Mouse (Mus musculus): ENCODE measurements around the gene Catsperd.
A peak's percentile ranks its signal among the peaks of the same experiment; 100 is the strongest.

GRCm38 (mm10) chr17:56615136-56615784 lies 12.7 kb upstream of the Catsperd start:
- TF ChIP-seq MAFK (IDR thresholded peaks at IDR 0.05; ENCODE audit: insufficient read depth, low read depth, low read length) (no peak), CHD2 (IDR thresholded peaks at IDR 0.05; ENCODE audit: low read depth, low read length) (peak; percentile 4; the same call in 1 of the 2 replicates)
